Comparison of ENCODE assay signal across 9 mouse cellular contexts in the genomic region with DNA sequence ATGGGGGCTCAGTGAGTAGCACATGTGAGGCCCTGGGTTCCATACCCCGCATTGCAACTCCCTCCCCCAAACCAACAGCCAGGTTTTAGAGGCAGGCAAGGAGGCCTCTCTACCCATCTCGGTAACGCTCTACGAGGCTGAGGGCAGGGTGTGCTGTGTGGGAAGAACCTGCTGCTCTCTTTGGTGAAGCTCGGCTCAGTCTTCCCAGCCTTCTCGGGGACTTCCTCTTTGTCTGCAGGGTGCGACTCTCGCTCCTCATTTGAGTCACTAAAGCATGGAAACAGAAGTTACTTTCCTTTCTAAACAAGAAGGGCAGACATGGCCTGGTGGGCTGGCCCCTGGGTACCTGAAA. TPM values are rescaled to one million over a fixed set of nuclear protein-coding genes. Genes with fewer than 3 reads are reported as not detected.
DNase-seq lines count a peak whose midpoint lies in the region; ATAC-seq and TF ChIP-seq lines count a peak whose summit lies in the region.
"Had no signal": no experiment of that assay in that cellular context is flagged by ENCODE, and none has a peak within 500 bp of the region (broad histone marks: within the 10 kb centered on the region; RNA-seq: fewer than 3 reads in every experiment).

No protein-coding gene starts in this region.

- DNase-seq in layer of hippocampus, adult 2 months (ENCODE audit: low spot score in 2 of 2): no peak
- no peak for DNase-seq in layer of hippocampus, adult 11-12 months (ENCODE audit: low spot score)
- DNase-seq in right cerebral cortex, postnatal 14 days: no peak
- no peak for DNase-seq in frontal cortex, postnatal 14 days (ENCODE audit: low spot score in 2 of 2)
- DNase-seq in kidney, postnatal 25 days: no peak

- no peak overlapping the region for H3K4me3 ChIP-seq in layer of hippocampus, adult 2 months
- H3K4me3 ChIP-seq in bone marrow macrophage, adult 2 months (ENCODE audit: insufficient read depth, low read length): peak overlapping the region; percentile 50
- no peak overlapping the region for H3K4me3 ChIP-seq in heart, embryonic 14.5 days (ENCODE audit: control insufficient read depth in 1 of 2, insufficient read depth in 1 of 2, low read depth in 1 of 2, low read length in 2 of 2)
- no peak overlapping the region for H3K4me3 ChIP-seq in macrophage (ENCODE audit: inconsistent target)

- peaks cover 40% of the 10 kb centered on the region for H3K4me1 ChIP-seq in bone marrow macrophage, adult 2 months (ENCODE audit: control insufficient read depth, insufficient read depth, low read length)
- peaks cover 27 to 42% of the 10 kb centered on the region in 2 experiments for H3K4me1 ChIP-seq in heart, embryonic 14.5 days (ENCODE audit: control insufficient read depth in 2 of 2, insufficient read depth in 2 of 2, low read length in 2 of 2)

- H3K4me2 ChIP-seq in heart, embryonic 14.5 days (ENCODE audit: low read length): peak overlapping the region; percentile 48; the same call in 1 of the 2 replicates

- ATAC-seq in heart, embryonic 14.5 days (ENCODE audit: insufficient number of reproducible peaks, insufficient read depth, low FRiP score, low read depth): no peak

- 66% methylated on average over 8 of the region's 8 CpGs for WGBS in heart, embryonic 14.5 days
- WGBS in macrophage (ENCODE audit: missing documents): 14% methylated on average over 8 of the region's 8 CpGs

- TF ChIP-seq CTCF in layer of hippocampus, adult 2 months (conservative IDR thresholded peaks at IDR 0.05): no peak
- no peak for TF ChIP-seq CTCF in bone marrow macrophage, adult 2 months (IDR thresholded peaks at IDR 0.05; ENCODE audit: low read depth, low read length)

- peak overlapping the region; percentile 53; the same call in 1 of the 2 replicates for H3K9ac ChIP-seq in heart, embryonic 14.5 days (ENCODE audit: low read length)

- H3K36me3 ChIP-seq in heart, embryonic 14.5 days (ENCODE audit: control insufficient read depth, insufficient read depth, low read length): peaks cover 77% of the 10 kb centered on the region
- H3K36me3 ChIP-seq in macrophage (ENCODE audit: inconsistent target): peaks cover 58% of the 10 kb centered on the region

- H3K79me2 ChIP-seq in macrophage (ENCODE audit: inconsistent target): no peaks in the 10 kb centered on the region

- no peak for TF ChIP-seq POLR2A in bone marrow macrophage, adult 2 months (IDR thresholded peaks at IDR 0.05; ENCODE audit: borderline replicate concordance, low read depth, low read length)

- H3K27me3 ChIP-seq in heart, embryonic 14.5 days (ENCODE audit: control insufficient read depth, insufficient read depth, low read length): no peaks in the 10 kb centered on the region

- H3K9me3 ChIP-seq in heart, embryonic 14.5 days (ENCODE audit: control insufficient read depth, low read length): no peaks in the 10 kb centered on the region

- peak overlapping the region; percentile 81 for H3K27ac ChIP-seq in layer of hippocampus, adult 2 months
- H3K27ac ChIP-seq in bone marrow macrophage, adult 2 months (ENCODE audit: insufficient read depth, low read depth, low read length): peak overlapping the region; percentile 94
- peak overlapping the region; percentile 92 to 97 for H3K27ac ChIP-seq in heart, embryonic 14.5 days (replicated peaks in 1 of 2; ENCODE audit: control insufficient read depth in 1 of 2, insufficient read depth in 1 of 2, low read depth in 2 of 2, low read length in 2 of 2)
- H3K27ac ChIP-seq in macrophage: peak overlapping the region; percentile 54

RNA-seq across cellular contexts. Expression of a gene that starts 19.8 kb away (rescaled TPM):
- total RNA-seq in layer of hippocampus, adult 2 months (2021): not detected
- polyA plus RNA-seq in bone marrow macrophage, adult 2 months (2012; ENCODE audit: insufficient read depth, insufficient read length, missing spikeins): not detected in 2 replicates
- polyA plus RNA-seq in heart, embryonic 14.5 days (2014; fragmentation: Nextera tagmentation; extraction: Ambion mirVana): 1.1 and 1.4 TPM in 2 replicates
- total RNA-seq in macrophage (2018; cell fraction: chromatin; rRNA removed): not detected
- not detected for total RNA-seq in macrophage (2018; cell fraction: cytosol; rRNA removed)
- total RNA-seq in macrophage (2018; cell fraction: nucleus; rRNA removed): not detected
- polyA plus RNA-seq in macrophage (2018): not detected in 3 replicates

RNA-seq across cellular contexts. Expression of a gene that starts 24.4 kb away (rescaled TPM):
- total RNA-seq in layer of hippocampus, adult 2 months (2021): 10 to 100 TPM; 45.3 to 45.4 TPM
- 11.4 and 12.2 TPM in 2 replicates for polyA plus RNA-seq in bone marrow macrophage, adult 2 months (2012; ENCODE audit: insufficient read depth, insufficient read length, missing spikeins)
- polyA plus RNA-seq in heart, embryonic 14.5 days (2014; fragmentation: Nextera tagmentation; extraction: Ambion mirVana): 3.6 and 4.4 TPM in 2 replicates
- 10 to 100 TPM in 20 of 26 experiments, 1 to 10 TPM in 6; 3.4 to 32.5 (median 18.0) TPM for total RNA-seq in macrophage (2018; cell fraction: chromatin; rRNA removed)
- 10 to 100 TPM in 24 of 26 experiments, 1 to 10 TPM in 2; 7.6 to 19.4 (median 15.1) TPM for total RNA-seq in macrophage (2018; cell fraction: cytosol; rRNA removed)
- 10 to 100 TPM in 25 of 26 experiments, 1 to 10 TPM in 1; 9.6 to 34.9 (median 24.6) TPM for total RNA-seq in macrophage (2018; cell fraction: nucleus; rRNA removed)
- 10.2 to 13.9 TPM (median 12.2 TPM) in 3 replicates for polyA plus RNA-seq in macrophage (2018)

RNA-seq across cellular contexts. Expression of a gene that starts 27.1 kb away (rescaled TPM):
- 10 to 100 TPM; 25.2 to 25.6 TPM for total RNA-seq in layer of hippocampus, adult 2 months (2021)
- 34.2 and 35.1 TPM in 2 replicates for polyA plus RNA-seq in bone marrow macrophage, adult 2 months (2012; ENCODE audit: insufficient read depth, insufficient read length, missing spikeins)
- polyA plus RNA-seq in heart, embryonic 14.5 days (2014; fragmentation: Nextera tagmentation; extraction: Ambion mirVana): 15.2 and 15.4 TPM in 2 replicates
- total RNA-seq in macrophage (2018; cell fraction: chromatin; rRNA removed): 10 to 100 TPM in 17 of 26 experiments, 1 to 10 TPM in 9; 4.6 to 51.4 (median 18.5) TPM
- total RNA-seq in macrophage (2018; cell fraction: cytosol; rRNA removed): 10 to 100 TPM; 13.7 to 45.3 (median 35.2) TPM
- total RNA-seq in macrophage (2018; cell fraction: nucleus; rRNA removed): 10 to 100 TPM; 10.6 to 49.3 (median 25.2) TPM
- polyA plus RNA-seq in macrophage (2018): 16.4 to 31.0 TPM (median 27.3 TPM) in 3 replicates

RNA-seq across cellular contexts. Expression of a gene that starts 43.1 kb away (rescaled TPM):
- 10 to 100 TPM; 42.8 to 50.1 TPM for total RNA-seq in layer of hippocampus, adult 2 months (2021)
- 69.5 and 74.4 TPM in 2 replicates for polyA plus RNA-seq in bone marrow macrophage, adult 2 months (2012; ENCODE audit: insufficient read depth, insufficient read length, missing spikeins)
- 12.0 and 12.1 TPM in 2 replicates for polyA plus RNA-seq in heart, embryonic 14.5 days (2014; fragmentation: Nextera tagmentation; extraction: Ambion mirVana)
- total RNA-seq in macrophage (2018; cell fraction: chromatin; rRNA removed): 100 to 1,000 TPM in 3 of 26 experiments, 10 to 100 TPM in 22, 1 to 10 TPM in 1; 9.4 to 105 (median 37.6) TPM
- 10 to 100 TPM; 17.7 to 56.8 (median 37.1) TPM for total RNA-seq in macrophage (2018; cell fraction: cytosol; rRNA removed)
- total RNA-seq in macrophage (2018; cell fraction: nucleus; rRNA removed): 10 to 100 TPM; 15.4 to 88.8 (median 34.8) TPM
- polyA plus RNA-seq in macrophage (2018): 32.2 to 37.7 TPM (median 33.4 TPM) in 3 replicates

RNA-seq across cellular contexts. Expression of a gene that starts 59.7 kb away (rescaled TPM):
- total RNA-seq in layer of hippocampus, adult 2 months (2021): not detected
- not detected in 2 replicates for polyA plus RNA-seq in bone marrow macrophage, adult 2 months (2012; ENCODE audit: insufficient read depth, insufficient read length, missing spikeins)
- polyA plus RNA-seq in heart, embryonic 14.5 days (2014; fragmentation: Nextera tagmentation; extraction: Ambion mirVana): not detected in 2 replicates
- not detected for total RNA-seq in macrophage (2018; cell fraction: chromatin; rRNA removed)
- total RNA-seq in macrophage (2018; cell fraction: cytosol; rRNA removed): not detected
- total RNA-seq in macrophage (2018; cell fraction: nucleus; rRNA removed): not detected
- polyA plus RNA-seq in macrophage (2018): not detected in 3 replicates
- total RNA-seq: left cerebral cortex, adult 18-20 months had no signal
